Mouse (Mus musculus) layer of hippocampus, postnatal 14 days (tissue): ENCODE data around the gene Olfr1055. TPM values are rescaled to one million over a fixed set of nuclear protein-coding genes. Genes with fewer than 3 reads are reported as not detected.
"Not testable (repeated sequence)": the region's sequence is repeated elsewhere in the genome, so short reads cannot be mapped to it uniquely, and the experiment has no call there.

Experiments used
- DNase-seq, 2 experiments: peaks; one replicate each; pipeline ENCODE4 v3.0.0; 2021 to 2022; ENCODE audit warnings: low spot score in 2 of 2, mixed read lengths in 1 of 2
- long read RNA-seq, 2 experiments: library from polyadenylated mRNA; stranded (forward); transcript quantifications; one replicate each; pipeline ENCODE4 v2.0.0; 2021
- total RNA-seq, 2 experiments: library from RNA; stranded (reverse); gene quantifications; 2 replicates each; pipeline ENCODE4 v1.2.3; 2021

Olfr1055 gene
- not detected for total RNA-seq
- long read RNA-seq, experiment 1: 0 reads
- long read RNA-seq, experiment 2: 0 reads

- DNase-seq: no peak
These were observed at the start of gene Olfr1055 for GRCm38 (mm10) chr2:86350184-86350583. Olfr1055 (minus strand) TSS chr2:86350284.

- no peak for DNase-seq
These were observed 45.0 kb upstream of the Olfr1055 start for GRCm38 (mm10) chr2:86395114-86395513.

GRCm38 (mm10) chr2:86388461-86388860, 38.4 kb upstream of the Olfr1055 start, which contains the start of gene Olfr1058:
Olfr1058 (minus strand) TSS chr2:86388561.
- DNase-seq: not testable (repeated sequence)

- no peak for DNase-seq
These were observed 28.2 kb upstream of the Olfr1055 start, which contains the start of gene Olfr1057 for GRCm38 (mm10) chr2:86378293-86378692. Olfr1057 (minus strand) TSS chr2:86378393.

GRCm38 (mm10) chr2:86366342-86366741, 16.3 kb upstream of the Olfr1055 start:
- not testable (repeated sequence) for DNase-seq

GRCm38 (mm10) chr2:86362369-86362768, 12.3 kb upstream of the Olfr1055 start, which contains the start of gene Olfr1056:
Olfr1056 (minus strand) TSS chr2:86362469.
- DNase-seq: no peak

GRCm38 (mm10) chr2:86351751-86352150, 1.7 kb upstream of the Olfr1055 start:
- peak in 1 of 2 experiments; percentile 42 for DNase-seq

- no peak for DNase-seq
These were observed 14.8 kb downstream of the Olfr1055 start, which contains the start of gene Olfr1054 for GRCm38 (mm10) chr2:86335333-86335732. Olfr1054 (minus strand) TSS chr2:86335433.

GRCm38 (mm10) chr2:86315184-86315583, 34.9 kb downstream of the Olfr1055 start, which contains the start of gene Olfr1053:
Olfr1053 (minus strand) TSS chr2:86315284.
- no peak for DNase-seq

Other genes with a start within 250 kb of the Olfr1055 start
- not detected for gene Olfr1039, start 214.4 kb downstream of the Olfr1055 start, total RNA-seq
- not detected for gene Olfr1040, start 203.6 kb downstream of the Olfr1055 start, total RNA-seq
- gene Olfr1042, start 188.4 kb downstream of the Olfr1055 start, total RNA-seq: not detected
- not detected for gene Olfr1043, start 182.8 kb downstream of the Olfr1055 start, total RNA-seq
- gene Olfr1044, start 172.5 kb downstream of the Olfr1055 start, total RNA-seq: not detected
- not detected for gene Olfr52, start 164.6 kb downstream of the Olfr1055 start, total RNA-seq
- gene Olfr1045, start 147.3 kb downstream of the Olfr1055 start, total RNA-seq: not detected
- not detected for gene Olfr1046, start 131.0 kb downstream of the Olfr1055 start, total RNA-seq
- not detected for gene Olfr1047, start 118.9 kb downstream of the Olfr1055 start, total RNA-seq
- not detected for gene Olfr1048, start 110.0 kb downstream of the Olfr1055 start, total RNA-seq
- not detected for gene Olfr1049, start 92.0 kb downstream of the Olfr1055 start, total RNA-seq
- not detected for gene Olfr1051, start 71.2 kb downstream of the Olfr1055 start, total RNA-seq
- gene Olfr1052, start 57.8 kb downstream of the Olfr1055 start, total RNA-seq: not detected
- not detected for gene Olfr1053, start 35.0 kb downstream of the Olfr1055 start, total RNA-seq
- not detected for gene Olfr1054, start 14.9 kb downstream of the Olfr1055 start, total RNA-seq
- not detected for gene Olfr1056, start 12.2 kb upstream of the Olfr1055 start, total RNA-seq
- not detected for gene Olfr1057, start 28.1 kb upstream of the Olfr1055 start, total RNA-seq
- not detected for gene Olfr1058, start 38.3 kb upstream of the Olfr1055 start, total RNA-seq
- gene Olfr1061, start 63.8 kb upstream of the Olfr1055 start, total RNA-seq: not detected
- gene Olfr1062, start 76.5 kb upstream of the Olfr1055 start, total RNA-seq: not detected
- gene Olfr1065, start 100.3 kb upstream of the Olfr1055 start, total RNA-seq: not detected
- gene Olfr1066, start 106.0 kb upstream of the Olfr1055 start, total RNA-seq: not detected
- gene Olfr228, start 137.1 kb upstream of the Olfr1055 start, total RNA-seq: not detected
- gene Olfr1076, start 158.2 kb upstream of the Olfr1055 start, total RNA-seq: not detected
- not detected for gene Olfr1079, start 192.2 kb upstream of the Olfr1055 start, total RNA-seq
- not detected for gene Olfr1080, start 208.0 kb upstream of the Olfr1055 start, total RNA-seq
- gene Olfr1082, start 248.7 kb upstream of the Olfr1055 start, total RNA-seq: not detected